Mouse (Mus musculus) regulatory T cell (primary cell): ENCODE data around the gene Ccdc22.

Source experiments
- in situ Hi-C: fragments of 300-600 bp; cut with MboI, MseI; formaldehyde crosslinking; loops from one replicate; pipeline ENCODE4 v1.15.1; 2025; ENCODE audit warnings: high pct_unique_total_duplicates

Ccdc22 gene

DNA sequence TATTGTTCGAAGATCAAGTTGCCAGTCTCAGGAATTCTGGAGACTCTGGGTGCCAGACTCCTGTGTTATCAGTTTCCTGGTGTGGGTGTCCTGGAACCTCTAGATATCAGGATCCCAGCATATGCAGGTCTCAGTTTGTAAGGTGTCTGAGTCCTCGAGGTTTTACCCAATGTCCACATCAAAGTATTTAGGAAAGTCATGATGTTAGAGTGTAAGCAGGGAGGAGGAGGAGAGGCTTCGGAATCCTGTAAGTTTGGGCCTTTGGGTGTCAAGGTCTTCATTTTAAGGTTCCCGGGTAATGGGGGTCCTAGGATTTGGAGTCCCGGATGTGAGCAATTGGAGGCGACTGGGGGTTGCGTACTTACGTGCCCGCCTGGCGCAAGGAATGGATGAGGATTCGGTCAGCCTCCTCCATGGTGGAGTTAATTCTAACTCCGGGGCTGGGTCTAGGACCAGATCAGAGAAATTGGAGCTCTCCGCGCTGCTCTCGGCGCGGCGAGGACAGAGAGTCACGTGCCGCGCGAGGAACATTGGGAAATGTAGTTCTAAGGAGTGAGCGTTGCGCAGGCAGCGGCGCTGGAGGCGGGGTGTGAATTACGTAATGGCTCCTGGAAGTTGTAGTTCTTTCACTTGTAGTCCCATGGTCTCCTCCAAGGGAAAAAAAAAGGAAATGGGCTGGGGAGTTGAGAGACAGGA lies at the start of gene Ccdc22:
Gene Ccdc22 (minus strand): TSS at position 639 of the 696 bp plus-strand sequence.
- in situ Hi-C loops, result no loop called here

DNA sequence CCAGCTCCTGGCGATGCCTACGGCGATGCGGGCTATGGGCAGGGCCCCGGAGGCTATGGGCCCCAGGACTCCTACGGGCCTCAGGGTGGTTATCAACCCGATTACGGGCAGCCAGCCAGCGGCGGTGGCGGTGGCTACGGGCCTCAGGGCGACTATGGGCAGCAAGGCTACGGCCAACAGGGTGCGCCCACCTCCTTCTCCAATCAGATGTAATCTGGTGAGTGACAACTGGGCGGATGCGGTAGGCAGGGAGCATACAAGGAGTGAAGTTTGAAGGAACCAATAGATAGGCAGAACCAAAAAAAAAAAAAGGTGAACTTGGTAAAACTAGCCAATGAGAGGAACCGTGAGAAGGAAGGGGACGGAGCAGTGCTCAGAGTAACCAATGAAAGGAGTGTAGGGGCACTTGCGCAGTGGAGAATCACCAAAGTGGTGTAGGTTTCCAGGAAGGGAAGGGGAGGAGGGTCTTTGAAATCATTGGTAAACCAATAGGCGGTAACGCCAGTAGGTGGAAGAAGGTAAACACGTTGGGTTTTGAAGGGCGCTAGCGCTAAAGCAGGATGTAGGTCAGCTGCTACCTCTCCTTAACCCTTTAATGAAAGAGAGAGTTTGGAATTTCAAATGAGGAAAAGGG lies 43.5 kb upstream of the Ccdc22 start:
- in situ Hi-C loops, result loop anchor here (5.0 kb wide), 1 partner anchor 176 kb away; no protein-coding TSS in a partner anchor

DNA sequence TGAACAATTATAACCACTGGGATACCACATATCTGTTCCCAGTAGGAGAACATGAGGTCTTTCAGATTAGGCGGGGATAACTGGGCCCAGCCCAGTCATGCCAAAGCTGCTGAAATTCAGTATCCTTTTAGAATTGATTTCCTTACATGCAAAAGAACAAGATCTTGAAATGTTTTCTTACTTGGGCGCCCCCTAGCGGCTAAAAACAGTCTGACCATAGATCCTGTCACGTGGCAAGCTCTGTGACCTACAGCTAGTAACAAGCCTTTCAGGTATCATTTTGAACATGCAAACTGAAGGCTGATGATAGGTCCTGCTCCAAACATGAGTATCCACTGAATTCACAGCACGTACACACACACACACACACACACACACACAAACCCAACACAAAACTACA lies 40.0 kb upstream of the Ccdc22 start:
- in situ Hi-C loops, result loop anchor here (5.0 kb wide), 1 partner anchor 173 kb away; no protein-coding TSS in a partner anchor

DNA sequence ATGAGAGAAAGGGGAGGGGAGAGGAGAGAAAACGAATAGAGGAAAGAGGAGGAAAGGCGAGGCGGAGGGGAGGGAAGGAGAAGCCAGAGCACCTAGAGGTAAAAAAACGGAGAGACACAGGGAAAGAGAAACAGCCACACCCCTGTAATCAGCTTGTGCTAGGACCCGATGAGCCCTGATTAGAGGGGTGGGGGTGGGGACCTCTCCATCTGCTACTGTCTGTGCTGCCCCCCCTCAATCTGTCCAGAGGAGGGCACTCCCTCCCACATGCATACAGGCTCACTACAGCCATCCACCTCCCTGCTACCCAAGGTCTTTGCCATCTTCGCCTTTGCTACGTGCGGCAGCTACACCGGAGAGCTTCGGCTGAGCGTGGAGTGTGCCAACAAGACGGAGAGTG lies 35.5 kb upstream of the Ccdc22 start:
- in situ Hi-C loops, result no loop called here

DNA sequence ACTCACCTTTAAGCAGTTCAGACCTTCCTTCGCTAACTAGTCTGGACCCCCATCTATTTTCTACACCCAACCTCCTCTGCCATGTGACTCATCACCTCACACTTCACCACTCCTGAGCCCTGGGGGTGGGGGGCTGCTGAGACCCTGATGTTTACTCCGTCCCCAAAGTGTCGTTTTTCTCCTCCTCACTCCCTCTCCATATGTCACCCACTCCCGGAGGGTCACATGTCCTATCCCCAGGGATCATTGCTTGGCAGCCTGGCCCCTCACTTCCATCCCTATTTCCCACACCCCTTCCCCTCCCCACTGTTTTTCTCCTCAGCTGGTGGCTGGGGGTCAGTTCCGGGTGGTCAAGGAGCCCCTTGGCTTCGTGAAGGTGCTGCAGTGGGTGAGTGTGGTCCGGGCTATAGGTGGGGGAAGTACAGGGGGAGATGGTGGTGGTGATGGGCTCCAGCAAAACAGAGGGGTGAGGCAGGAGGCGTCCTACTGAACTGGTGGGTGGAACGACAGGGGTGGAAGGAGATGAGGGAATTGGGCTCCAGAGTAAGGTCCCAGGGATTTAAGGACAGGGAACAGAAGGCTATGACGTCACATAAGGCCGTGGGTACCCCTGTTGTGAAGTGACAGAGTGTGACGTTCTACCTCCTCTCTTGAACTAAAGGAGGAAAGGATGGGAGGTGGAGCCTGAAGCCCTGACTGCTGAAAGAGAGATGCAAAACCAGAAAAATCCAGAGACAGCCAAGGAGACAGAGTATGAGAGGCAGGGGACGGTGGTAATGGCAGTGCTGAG lies 34.4 kb upstream of the Ccdc22 start:
- in situ Hi-C loops, result no loop called here

DNA sequence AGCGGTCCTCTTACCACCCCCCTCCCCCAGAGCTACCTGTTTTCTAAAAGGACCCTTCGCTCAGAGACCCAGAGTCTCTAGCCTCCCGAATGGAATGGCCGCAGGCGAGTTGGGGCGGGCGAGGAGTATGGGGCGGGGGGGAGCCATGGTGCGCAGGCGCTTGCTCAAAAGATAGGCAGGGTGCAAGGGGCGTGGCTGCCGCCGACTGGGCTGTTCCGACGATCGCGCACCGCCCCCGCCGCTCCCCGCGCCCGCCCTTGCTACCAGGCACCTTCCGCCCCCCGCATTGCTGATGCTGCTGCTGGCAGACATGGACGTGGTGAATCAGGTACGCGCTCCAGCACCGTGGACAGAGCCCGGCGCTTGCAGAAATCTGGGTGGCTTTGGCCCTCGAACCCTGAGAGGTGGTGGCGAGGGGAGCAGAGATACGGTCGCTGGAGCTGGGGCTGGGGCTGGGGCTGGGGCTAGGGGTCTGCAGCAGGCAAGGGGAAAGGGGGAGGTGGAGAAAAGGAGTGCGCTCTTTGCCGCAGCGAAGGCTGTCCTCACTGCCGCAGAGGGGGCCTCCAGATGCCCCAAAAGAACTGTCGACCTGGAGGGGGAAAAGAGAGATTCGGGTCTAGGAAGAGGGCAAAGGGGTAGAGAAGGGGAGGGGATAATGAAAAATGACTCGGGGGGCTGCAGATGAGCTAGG lies 33.2 kb upstream of the Ccdc22 start, which contains the start of gene Syp:
Gene Syp (plus strand): TSS at position 71 of the 691 bp plus-strand sequence.
- in situ Hi-C loops, result no loop called here

DNA sequence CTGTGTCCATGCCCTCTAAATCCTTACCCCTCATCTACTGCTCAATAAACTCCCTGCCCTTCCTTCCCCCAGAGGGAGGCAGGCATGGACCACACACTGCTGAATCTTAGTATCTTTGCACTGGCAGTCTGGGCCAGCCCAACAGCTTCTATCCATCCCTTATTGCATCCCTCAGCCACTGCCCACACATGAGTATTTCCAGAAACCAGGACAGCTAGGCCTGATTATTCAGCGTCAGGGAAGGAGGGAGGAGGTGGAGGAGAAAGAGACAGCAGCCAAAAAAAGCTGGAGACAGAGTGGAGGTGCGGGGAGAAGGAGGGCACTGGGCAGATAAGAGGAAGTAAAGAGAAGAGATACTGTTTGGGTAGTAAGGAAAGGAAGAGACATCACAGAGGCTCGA lies 29.8 kb upstream of the Ccdc22 start:
- in situ Hi-C loops, result no loop called here

DNA sequence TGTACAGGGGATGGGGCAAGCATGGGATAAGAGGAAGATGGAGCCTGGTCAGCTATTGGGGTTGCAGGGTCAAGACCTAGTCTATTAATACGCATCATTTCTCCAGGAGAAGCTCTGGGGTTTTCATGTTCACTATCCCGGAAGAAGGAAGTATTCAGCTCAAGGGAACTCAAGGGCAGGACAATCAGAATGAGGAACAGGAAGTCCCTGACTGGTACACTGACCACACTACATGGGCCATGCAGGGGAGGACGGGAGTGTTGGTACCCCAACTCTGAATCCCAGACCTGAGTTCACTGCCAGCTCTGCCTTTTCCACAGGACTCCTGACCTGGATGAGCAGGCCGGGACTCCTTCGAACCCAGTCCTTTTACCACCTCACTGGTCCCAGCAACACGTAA lies 27.2 kb upstream of the Ccdc22 start:
- in situ Hi-C loops, result no loop called here

DNA sequence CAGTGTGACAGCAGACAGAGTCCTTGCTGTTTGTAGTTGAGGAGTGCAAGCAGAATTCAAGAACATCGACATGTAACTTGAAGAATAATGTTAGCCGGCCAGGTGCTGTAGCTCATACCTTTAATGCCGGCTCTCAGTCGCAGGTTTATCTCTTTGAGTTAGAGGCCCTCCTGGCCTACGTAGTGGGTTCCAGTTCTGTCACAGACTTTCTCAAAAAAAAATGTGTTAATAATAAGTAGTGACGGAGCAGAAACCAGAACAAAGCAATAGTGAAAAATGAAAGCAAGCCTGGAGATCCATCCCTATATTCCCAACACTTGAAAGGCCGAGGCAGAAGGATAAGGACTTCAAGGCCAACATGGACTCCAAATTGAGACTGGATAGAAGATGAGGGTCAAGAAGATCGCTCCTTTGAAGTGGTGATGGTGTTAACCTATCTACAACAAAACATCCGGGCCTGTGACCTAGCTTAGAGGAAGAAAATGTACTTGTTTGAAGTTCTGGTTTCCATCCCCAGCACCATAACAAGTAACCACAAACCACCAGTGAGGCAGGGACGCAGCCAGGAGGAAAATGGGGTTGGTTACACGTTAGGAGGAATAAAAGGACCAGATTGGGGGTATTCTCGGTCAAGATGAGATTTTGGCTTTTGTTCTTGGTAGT lies 12.7 kb upstream of the Ccdc22 start:
- in situ Hi-C loops, result no loop called here

DNA sequence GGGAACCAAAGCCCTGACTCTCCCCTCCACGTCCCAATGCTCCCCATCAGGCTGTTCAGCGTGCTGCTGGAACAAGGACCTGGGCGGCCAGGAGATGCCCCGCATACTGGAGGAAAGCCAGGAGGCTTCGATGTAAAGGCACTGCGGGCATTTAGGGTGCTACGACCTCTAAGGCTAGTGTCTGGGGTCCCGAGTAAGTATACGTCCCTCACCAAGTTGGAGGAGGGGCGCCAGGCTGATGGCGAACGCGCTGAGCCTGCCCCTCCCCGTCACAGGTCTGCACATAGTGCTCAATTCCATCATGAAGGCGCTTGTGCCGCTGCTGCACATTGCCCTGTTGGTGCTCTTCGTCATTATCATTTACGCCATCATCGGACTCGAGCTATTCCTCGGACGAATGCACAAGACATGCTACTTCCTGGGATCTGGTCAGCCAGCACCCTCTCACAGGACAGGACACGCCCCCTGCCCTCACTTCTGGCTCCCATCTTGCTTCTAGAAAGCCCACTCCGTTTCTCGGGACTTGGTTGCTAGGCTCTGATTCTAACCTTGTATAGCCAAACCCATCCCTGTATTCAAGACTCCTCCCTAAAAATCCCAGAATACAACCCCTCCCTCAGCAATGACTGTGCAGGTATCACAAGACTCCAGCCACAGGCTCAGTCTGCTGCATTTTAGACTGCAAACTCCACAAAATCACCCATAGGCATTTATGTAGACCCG lies 5.4 kb upstream of the Ccdc22 start:
- in situ Hi-C loops, result no loop called here

DNA sequence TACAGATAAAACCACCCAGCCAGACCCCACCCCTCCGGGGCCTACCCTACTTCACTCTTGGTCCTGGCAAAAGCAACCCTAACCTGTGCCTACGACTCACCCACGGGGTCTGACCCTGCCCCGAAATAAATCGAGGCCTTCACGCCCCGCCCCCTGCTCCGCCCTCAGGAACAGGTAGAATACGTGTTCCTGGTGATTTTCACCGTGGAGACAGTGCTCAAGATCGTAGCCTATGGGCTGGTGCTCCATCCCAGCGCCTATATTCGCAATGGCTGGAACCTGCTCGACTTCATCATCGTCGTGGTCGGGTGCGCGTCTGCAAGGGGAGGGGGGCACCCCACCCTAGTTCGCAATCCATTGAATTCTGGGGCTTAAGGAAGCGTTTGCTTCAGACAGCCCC lies 4.7 kb upstream of the Ccdc22 start:
- in situ Hi-C loops, result no loop called here

DNA sequence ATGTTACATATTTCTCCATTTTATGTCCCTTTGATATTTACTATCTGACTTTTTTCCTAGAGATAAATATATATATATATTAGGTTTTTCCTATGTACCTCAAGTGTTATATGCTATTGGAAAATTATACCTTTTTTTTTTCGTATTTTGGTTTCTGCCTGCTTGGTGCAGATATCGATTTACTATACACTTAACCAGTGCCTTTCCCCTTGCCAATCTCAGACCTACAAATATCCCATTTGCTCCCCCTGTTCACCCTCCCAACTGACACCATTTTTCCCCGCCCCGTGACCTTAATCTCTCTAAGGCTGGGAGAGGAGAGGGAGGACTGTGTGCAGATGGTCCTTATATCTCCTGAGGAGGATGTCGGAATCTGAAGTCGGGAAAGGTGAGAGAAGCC lies 1.5 kb upstream of the Ccdc22 start, which contains the start of gene Cacna1f:
Gene Cacna1f (plus strand): TSS at position 301 of the 400 bp plus-strand sequence.
- in situ Hi-C loops, result no loop called here

DNA sequence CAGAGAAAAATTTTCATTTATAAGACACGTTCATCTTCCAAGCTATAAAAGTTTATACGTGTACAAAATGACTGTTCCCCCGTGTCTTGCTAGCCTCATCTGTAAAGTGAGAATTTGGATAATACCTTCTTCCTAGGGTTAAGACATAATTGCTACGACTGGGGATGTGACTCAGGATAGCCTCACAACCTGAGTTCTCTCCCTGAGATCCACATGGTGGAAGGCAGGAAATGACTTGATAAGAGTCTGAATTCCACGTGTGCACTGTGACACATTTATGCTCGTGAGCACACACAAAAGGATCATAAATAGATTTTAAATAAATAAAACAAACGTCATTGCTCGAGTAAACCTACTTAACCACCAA lies 241 bp upstream of the Ccdc22 start:
- in situ Hi-C loops, result no loop called here

DNA sequence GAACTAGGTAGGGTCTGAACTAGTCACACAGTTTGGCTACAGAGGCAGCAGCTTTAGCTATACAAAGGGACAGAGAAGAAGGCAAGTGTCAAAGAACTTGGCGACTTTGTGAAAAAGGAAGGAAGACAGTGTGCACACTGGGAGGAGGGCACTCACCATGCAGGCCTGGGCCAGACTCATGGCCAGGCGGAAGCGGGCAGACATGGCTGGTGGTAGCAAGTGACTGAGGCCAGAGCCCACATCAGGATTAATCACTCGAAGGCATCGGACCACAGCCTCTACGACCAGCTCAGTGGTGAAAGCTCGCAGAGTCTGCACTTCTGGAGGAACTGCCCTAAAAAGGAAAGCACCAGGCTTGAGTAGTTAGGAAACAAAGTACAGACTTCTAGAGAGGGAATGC lies 1.3 kb downstream of the Ccdc22 start:
- in situ Hi-C loops, result no loop called here

DNA sequence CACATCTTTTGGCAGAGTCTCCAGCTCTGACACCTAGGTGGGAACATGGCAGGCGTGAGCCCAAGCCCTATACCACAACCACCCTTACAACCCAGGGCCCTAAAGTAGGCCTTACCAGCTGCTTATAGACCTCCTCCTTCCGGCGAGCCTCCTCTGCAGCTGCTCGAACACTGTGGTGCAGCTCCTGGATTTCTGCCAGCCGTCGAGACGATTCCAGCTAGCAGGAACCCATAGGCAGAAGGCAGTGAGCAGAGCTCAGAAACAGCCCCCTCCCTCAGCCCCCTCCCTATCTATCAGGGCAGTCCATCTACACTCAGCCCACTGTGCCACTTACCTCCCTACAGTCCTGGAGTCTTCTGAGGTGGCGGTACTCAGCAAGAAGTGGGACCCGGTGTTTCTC lies 9.9 kb downstream of the Ccdc22 start:
- in situ Hi-C loops, result no loop called here

DNA sequence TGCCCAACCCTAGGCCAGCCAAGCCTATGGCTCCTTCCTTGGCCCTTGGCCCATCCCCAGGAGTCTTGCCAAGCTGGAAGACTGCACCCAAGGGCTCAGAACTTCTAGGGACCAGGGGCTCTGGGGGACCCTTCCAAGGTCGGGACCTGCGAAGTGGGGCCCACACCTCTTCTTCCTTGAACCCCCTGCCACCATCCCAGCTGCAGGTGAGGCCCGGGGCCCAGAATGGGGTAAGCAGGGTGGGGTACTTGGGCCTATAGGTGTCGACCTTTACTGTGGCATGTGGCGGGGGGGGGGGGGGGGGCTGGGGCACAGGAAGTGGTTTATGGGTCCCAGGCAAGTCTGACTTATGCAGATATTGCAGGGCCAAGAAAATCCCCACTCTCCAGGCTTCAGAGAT lies 19.0 kb downstream of the Ccdc22 start:
- in situ Hi-C loops, result no loop called here

DNA sequence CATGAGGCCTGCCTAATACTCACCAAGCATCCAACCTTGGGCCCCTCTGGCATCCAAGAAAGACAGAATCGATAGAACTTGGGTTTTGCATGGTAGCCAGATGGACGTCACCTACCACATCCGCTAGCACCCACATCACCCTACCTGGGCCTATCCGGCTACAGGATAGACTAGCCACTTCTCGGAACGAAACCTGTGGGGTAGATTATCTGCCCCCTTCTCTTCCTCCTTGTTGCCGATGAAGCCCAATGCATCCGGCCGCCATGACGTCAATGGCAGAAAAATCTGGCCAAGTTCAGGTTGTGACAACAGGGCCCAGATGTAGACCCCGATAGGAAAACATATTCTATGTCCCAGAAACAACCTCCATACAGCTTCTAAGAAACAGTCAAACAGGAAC lies 21.4 kb downstream of the Ccdc22 start:
- in situ Hi-C loops, result no loop called here

DNA sequence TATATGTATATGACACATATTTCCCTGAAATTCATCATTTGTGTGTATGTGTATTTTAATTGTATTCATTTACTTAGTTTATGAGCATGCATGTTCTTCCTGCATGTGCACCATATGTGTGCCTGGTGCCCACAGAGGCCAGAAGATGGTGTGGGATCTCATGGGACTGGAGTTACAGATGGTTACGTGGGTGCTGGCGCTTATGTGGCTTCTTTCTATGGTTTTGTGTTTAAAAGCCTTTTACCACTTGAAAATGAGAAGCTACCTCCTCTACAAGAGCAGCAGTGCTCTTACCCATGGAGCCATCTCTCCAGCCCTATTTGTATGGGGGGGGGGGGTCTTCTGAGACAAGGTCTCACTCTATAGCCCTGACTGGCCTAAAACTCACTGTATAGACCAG lies 24.2 kb downstream of the Ccdc22 start:
- in situ Hi-C loops, result no loop called here

DNA sequence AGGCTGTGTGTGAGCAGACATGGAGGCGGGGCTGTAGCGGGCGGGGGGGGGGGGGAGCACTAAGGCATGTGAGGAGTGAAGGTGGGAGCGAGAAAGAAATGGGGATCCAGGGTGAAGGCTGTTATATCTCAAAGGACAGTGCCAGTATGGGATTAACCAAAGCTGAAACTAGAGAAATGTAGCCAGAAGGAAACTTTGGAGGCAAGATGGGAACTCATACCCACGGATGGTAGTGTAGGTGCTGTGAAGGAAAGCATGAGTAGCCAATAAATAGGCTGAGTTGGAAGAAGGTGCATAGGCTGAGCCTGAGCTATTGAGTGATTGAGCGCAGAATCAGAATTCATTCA lies 30.5 kb downstream of the Ccdc22 start:
- in situ Hi-C loops, result no loop called here

DNA sequence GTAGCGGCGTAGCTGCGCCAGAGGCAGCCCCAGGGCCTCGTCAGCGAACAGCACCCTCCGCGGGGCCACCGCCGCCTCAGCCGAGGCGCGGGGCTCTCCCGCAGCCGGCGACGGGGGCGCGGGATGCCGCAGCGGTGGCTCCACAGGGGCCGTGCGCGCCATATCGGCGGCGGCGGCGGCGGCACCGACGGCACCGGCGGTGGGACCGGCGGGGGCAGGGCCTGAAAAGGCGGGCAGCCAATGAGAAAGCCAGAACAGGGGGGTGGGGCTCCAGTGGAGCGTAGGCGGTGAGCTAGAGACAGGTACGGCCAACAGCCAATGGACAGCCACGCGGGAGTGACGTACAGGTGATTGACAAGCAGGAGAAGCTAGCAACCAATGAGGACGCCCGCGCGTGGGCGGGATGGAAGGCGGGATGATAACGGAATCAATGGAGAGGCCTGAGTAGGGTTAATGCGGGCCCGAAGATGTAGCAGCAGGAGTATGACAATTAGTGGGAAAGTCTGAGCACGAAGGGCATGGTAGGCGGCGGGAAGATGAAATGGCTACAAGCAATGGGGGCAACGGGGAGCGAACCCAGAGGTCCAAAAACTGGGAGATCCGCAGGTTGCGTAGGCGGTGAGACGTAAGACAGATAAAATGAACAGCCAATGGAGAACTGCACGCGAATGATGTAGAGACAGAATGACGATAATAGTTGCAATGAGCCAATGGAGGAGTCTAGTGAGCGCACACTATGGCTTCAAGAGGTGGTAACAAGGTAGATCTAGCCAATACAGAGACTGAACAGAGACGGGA lies 31.0 kb downstream of the Ccdc22 start, which contains the start of gene Ppp1r3f:
Gene Ppp1r3f (minus strand): TSS at position 197 of the 798 bp plus-strand sequence.
- in situ Hi-C loops, result no loop called here
